Mouse (Mus musculus): ENCODE measurements at regions not wholly inside any gene's neighbourhood (a gene's known extent, or its start where the extent isn't known, plus 50 kb on each side); places are given as distances from the start of the nearest gene placed in this dataset.
A peak's percentile ranks its signal among the peaks of the same experiment; 100 is the strongest.
"Not testable (repeated sequence)": the region's sequence is repeated elsewhere in the genome, so short reads cannot be mapped to it uniquely, and the experiment has no call there.

DNA sequence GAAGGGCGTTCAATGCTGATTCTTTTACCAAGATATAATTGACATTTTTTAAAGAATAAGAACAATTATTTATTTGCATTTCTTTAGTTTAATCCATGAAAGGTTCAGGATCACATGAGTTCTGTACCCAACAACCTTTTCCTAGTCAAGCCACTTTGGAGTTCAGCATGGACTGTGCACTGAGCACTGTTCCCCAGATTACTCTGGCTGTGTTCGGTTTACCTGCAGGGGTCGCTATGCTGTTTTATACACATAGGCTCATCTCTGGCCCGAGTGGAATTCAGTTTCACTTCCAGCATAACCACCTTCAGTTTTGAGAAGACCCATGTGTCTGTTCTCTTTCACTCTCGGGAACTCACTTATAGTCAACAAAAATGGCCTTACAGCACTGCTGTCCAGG lies 93.5 kb upstream of the Smarcad1 start:
- DNase-seq (ENCODE audit: low spot score): not testable (repeated sequence)

DNA sequence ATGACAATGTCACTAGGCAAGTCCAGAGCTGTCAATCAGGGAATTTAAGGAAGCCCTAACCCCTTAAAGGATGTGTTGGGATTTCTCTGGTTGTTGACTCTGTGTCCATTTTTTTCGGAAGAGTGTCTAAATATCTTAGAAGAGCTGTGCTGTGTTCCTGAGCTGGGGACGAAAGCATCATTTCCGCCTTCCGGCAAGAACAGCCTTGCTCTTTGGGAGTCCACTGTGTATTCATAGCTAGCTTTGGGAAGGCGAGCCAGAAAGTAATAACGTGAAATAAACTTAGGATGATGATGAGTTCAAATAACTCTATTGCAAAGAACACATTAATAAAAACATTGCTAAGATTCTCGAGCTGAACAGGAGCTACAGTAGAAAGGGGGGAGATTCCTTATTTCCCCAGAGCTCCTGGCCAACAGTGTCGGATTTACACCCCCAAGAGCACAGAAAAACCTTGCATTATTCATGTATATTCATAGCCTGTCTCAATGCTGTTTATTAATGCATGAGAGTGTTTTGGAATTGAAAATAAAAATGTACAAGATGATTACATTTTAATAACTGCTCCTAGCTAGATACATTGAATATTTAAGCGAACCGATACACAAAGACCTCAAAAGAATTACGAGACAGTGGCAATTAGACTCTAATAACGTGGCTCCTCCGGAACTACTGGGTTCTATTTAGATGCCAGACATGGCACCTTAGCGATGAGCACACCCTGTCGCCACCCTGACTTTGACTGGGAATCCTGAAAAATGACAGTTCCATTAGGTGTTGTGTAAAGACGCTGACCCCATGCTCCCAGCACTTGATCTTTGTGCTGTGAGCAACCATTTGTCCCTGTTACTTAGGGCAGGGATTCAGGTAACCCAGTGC lies 80.5 kb upstream of the Smarcad1 start:
- no peak for DNase-seq (ENCODE audit: low spot score)

DNA sequence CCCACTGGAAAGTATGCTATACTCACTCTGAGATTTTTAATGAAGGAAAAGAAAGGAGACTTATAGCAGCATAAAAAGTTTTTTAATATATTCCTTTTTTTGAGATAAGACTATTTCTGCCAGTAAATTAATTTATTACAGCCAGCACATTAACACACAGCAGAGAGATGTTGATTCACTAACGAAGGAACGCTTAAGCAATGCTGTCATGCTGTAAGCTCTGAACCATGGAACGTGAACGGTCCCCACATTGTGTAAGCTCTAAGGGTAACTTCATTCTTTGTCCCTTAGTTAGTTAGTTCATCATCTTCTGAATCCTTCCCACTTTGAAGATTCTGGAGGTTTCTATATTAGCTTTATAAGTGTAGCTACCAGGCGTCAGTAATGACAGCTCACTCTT lies 79.8 kb upstream of the Smarcad1 start:
- no peak for DNase-seq (ENCODE audit: low spot score)

DNA sequence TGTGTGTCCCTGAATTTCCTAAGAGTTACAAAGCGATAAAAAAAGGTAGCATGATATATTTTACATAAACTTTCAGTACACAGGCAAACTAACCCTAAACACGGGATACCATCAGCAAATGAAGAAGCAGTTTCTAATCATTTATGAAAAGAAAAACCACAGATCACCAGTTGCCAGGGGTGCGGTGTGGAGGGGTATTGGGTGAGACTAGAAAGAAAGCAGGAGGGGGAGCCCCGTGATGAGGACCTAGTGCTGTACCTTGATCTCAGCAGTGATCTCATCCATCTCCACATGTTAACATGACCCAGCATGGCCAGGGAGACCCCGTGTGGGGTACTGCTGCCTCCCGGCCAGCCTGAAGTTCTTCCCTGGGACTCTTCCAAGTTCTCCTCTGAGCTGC lies 77.7 kb upstream of the Smarcad1 start:
- no peak for DNase-seq (ENCODE audit: low spot score)

DNA sequence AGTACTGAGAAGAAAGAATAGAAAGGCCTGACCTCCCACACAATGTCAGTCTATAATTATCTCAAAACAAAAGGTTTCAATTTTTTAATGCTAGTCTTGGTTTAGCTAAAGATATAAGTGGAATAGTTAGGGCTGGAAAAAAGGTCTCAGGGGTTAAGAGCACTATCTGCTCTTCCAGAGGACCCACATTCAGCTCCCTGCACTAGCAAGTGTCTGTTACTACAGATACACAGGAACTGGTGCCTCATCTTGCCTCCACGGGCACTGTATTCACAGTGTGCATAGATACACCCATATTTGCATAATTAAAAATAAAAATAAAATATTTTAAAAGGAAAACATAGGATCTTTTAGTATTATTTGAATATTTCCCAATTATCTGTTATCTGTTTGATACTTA lies 77.2 kb upstream of the Smarcad1 start:
- DNase-seq (ENCODE audit: low spot score): no peak

DNA sequence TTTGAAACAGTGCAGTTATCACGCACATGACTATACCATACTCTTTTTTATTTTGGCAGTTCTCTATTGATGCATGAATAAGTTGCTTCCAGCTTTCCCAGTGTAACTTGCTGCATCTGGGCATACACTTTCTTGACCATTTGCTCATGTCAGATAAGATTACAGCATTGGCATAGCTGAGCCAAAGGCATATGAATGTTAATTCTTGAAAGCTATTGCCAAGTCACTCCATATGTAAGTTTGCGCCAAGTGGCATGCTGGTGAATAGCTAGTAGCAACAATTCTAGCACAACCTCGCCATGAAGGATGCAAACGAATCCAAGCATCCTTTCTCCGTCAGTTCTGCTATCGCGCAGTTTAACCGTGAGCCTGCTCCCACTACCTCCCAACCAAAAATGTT lies 72.2 kb upstream of the Smarcad1 start:
- no peak for DNase-seq (ENCODE audit: low spot score)

DNA sequence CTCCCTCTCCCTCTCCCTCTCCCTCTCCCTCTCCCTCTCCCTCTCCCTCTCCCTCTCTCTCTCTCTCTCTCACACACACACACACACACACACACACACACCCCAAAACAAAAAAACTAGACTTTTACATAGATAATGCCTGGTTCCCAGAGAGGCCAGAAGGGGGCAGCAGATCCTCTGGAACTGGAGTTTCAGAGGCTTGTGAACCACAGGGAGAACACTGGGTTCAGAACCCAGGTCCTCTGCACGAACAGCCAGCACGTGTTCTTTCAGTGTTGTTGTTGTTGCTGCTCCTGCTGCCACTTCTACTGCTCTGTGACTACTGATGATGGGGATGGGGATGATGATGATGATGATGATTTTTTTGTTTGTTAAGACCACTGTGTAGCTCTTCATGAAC lies 68.4 kb upstream of the Smarcad1 start:
- DNase-seq (ENCODE audit: low spot score): peak; percentile 58

DNA sequence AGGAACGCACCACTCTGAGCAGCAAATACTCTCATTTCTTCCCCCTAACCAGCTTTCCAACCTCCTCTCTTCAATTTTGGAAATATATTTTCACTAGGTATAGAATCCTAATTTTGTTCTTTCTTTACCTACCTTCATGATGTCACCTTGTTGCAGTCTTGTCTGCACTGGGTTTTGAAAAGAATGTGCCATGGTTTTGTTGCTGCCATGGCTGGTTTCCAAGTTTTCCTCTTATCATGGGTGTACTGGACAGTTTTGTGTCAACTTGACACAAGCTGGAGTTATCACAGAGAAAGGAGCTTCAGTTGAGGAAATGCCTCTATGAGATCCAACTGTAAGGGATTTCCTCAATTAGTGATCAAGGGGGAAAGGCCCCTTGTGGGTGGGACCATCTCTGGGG lies 67.9 kb upstream of the Smarcad1 start:
- DNase-seq (ENCODE audit: low spot score): not testable (repeated sequence)

DNA sequence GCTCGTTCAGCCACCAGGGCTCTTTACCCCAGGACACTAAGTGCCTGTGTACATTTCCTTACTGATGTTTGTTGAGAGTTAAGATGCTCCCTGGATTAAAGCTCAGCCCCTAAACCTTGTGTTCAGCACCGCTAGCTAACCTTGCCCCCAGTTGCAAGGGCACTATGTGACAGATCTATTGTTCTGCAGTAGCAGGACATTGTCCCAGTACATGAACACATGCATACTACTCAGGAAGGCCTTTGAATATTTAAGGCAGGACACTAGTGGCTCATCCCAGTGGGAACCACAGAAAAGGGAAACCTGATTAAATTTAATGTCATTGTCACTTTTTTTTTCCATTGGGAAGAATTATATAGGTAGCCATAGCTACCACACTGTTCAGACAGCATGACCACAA lies 60.3 kb upstream of the Smarcad1 start:
- DNase-seq (ENCODE audit: low spot score): no peak
